Mouse (Mus musculus) adrenal gland, adult 2 months (tissue): Measurements from ENCODE around the gene Efna3. TPM values are rescaled to one million over a fixed set of nuclear protein-coding genes. Genes with fewer than 3 reads are reported as not detected.
A peak's percentile ranks its signal among the peaks of the same experiment; 100 is the strongest.

Experiments used
- DNase-seq: peaks from one replicate; pipeline ENCODE4 v3.0.0; 2021
- polyA plus RNA-seq: library from polyadenylated mRNA; depleted of rRNA; stranded (reverse); fragments of >200 nt; gene quantifications from 2 replicates; pipeline ENCODE4 v1.2.3, GENCODE M21; 2012
- total RNA-seq, 2 experiments: library from RNA; stranded (reverse); gene quantifications; 2 replicates each; pipeline ENCODE4 v1.2.3; 2021

Efna3 gene
- total and polyA plus RNA-seq, 3 experiments, result 0.21 to 0.55 (median 0.26) TPM

GRCm38 (mm10) chr3:89337721-89338578, 15.2 kb upstream of the Efna3 start, which contains the start of gene Efna4:
TSS of gene Efna4 (minus strand) at chr3:89338028.
- DNase-seq, result peak; percentile 66

GRCm38 (mm10) chr3:89337062-89337720, 14.4 kb upstream of the Efna3 start:
- DNase-seq, result no peak

GRCm38 (mm10) chr3:89336529-89336928, 13.8 kb upstream of the Efna3 start:
- DNase-seq, result no peak

GRCm38 (mm10) chr3:89333053-89333452, 10.3 kb upstream of the Efna3 start:
- no peak for DNase-seq

- DNase-seq, result no peak
Observed at GRCm38 (mm10) chr3:89332476-89332875, 9.7 kb upstream of the Efna3 start.

- no peak for DNase-seq
Observed at GRCm38 (mm10) chr3:89332013-89332412, 9.2 kb upstream of the Efna3 start.

GRCm38 (mm10) chr3:89331561-89331960, 8.8 kb upstream of the Efna3 start:
- no peak for DNase-seq

GRCm38 (mm10) chr3:89330948-89331347, 8.2 kb upstream of the Efna3 start:
- peak; percentile 77 for DNase-seq

GRCm38 (mm10) chr3:89330346-89330745, 7.6 kb upstream of the Efna3 start:
- DNase-seq, result no peak

GRCm38 (mm10) chr3:89328623-89329022, 5.9 kb upstream of the Efna3 start:
- DNase-seq, result no peak

- DNase-seq, result no peak
Observed at GRCm38 (mm10) chr3:89327371-89327870, 4.7 kb upstream of the Efna3 start.

GRCm38 (mm10) chr3:89325882-89326281, 3.1 kb upstream of the Efna3 start:
- no peak for DNase-seq

GRCm38 (mm10) chr3:89322131-89322500, 649 bp downstream of the Efna3 start:
- DNase-seq, result no peak

- DNase-seq, result peak; percentile 38
Observed at GRCm38 (mm10) chr3:89321183-89322130, 1.3 kb downstream of the Efna3 start.

GRCm38 (mm10) chr3:89320581-89321182, 2.1 kb downstream of the Efna3 start:
- peak; percentile 62 for DNase-seq

GRCm38 (mm10) chr3:89319591-89320350, 3.0 kb downstream of the Efna3 start:
- DNase-seq, result no peak

GRCm38 (mm10) chr3:89318971-89319590, 3.7 kb downstream of the Efna3 start:
- DNase-seq, result no peak

GRCm38 (mm10) chr3:89318316-89318715, 4.4 kb downstream of the Efna3 start:
- no peak for DNase-seq

- no peak for DNase-seq
Observed at GRCm38 (mm10) chr3:89317246-89317645, 5.5 kb downstream of the Efna3 start.

- peak; percentile 90 for DNase-seq
Observed at GRCm38 (mm10) chr3:89316833-89317232, 5.9 kb downstream of the Efna3 start.
